Mouse (Mus musculus): ENCODE results near the gene Carf.

GRCm38 (mm10) chr1:60169626-60170025 is 71.6 kb downstream of the Carf start:
- no peak for TF ChIP-seq CEBPB (IDR thresholded peaks at IDR 0.05; ENCODE audit: low read depth)
- TF ChIP-seq MAX (IDR thresholded peaks at IDR 0.05) = no peak

Data from C2C12 (cell line).